Mouse (Mus musculus) B cell, adult 2 months (primary cell): ENCODE measurements around the gene Olfr653.

ENCODE experiments used
- DNase-seq, 2 experiments: peaks; one replicate each; pipeline ENCODE4 v3.0.0; 2022

Olfr653 gene

DNA sequence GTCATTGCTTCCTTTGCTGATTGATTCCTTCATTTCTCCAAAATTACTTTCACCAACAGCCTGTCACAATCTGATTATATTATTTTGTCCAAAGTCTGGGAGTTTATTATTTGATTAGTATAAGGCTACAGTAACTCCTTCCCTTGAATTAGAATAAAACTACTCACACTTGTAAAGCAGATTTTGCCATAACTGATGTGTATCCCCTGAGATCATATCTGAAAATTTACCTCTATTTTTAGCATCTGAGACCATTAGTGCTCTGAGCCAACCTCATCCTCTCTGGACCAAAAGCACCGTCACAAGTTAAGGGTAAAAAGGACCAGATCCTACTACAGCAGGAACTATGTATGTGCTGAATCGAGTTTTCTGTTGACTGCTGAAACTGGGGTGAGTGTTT is at the start of gene Olfr653:
Gene Olfr653 (plus strand): TSS at position 301 of the 400 bp plus-strand sequence.
- DNase-seq = no peak

DNA sequence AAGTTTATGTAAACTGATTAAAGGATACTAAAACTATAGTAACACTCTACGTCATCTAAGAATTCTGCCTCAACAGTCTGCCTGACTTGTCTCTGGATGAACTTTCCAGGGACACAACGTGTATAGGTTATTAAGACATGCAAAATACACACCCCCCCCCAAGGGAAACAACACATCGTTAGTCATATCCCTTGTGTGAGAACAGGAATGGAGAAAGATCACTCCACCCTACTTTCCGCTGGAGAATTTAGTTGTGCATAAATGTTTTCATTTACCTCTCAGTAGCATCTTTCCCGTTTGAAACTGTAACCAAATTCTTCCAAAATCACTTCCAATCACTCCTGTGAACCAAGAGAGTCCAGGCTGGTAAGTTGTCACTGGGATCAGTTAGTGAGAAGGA is 27.3 kb upstream of the Olfr653 start, which contains the start of gene Olfr651:
Gene Olfr651 (plus strand): TSS at position 301 of the 400 bp plus-strand sequence.
- DNase-seq = no peak

DNA sequence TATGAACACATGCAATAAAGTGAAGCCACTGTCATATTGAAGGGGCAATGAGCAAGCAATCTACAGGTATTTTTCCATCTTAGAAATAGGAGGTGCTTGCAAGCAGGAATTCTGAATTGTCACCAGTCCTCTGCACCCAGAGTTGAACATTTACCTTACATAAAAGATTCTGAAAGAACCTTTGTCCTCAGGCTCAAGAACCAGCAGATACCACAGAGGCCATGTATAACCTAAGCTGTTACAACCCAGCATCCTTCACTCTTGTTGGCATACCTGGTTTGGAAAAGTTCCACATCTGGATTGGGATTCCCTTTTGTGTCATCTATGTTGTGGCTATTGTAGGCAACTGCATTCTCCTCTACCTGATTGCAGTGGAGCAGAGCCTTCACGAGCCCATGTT is 24.4 kb upstream of the Olfr653 start:
- DNase-seq = no peak

DNA sequence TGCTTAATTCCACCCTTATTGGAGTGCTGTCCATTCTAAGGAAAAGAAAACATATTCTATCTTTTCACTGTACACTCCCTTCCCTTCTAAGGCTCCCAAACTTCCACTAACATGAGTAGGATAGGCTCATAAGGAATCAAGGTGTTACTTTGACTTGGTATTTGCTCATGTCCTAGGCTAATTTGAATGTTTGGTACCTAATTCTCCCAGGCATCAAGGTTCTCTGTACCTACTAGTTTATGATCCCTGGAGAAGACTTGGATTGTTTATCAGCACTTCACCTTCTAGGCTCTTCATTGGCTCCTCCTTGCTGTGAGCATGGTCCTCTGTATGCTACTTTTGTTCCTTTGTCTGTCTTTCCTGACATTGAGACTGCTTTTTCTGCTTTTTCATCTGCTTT is 16.5 kb upstream of the Olfr653 start, which contains the start of gene Olfr652:
Gene Olfr652 (plus strand): TSS at position 301 of the 400 bp plus-strand sequence.
- no peak for DNase-seq

DNA sequence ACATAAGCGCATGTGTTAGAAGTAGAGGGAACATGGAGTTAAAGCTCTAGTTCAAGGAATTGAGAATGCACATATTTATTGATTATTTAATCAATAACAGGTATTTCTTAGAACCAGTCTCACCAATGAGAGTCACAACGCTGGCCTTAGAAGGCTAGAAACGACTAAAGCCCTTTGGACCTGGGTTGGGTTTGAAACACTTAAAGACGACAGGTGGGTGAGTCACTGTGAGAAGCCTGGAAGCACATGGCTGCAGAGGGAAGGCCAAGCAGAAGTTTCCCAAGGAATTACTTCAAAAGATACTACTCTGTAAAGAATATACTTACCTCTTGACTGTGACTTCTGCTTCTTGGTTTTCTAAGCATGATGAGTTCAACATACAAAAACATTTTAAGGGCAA is 3.7 kb downstream of the Olfr653 start:
- DNase-seq = no peak

DNA sequence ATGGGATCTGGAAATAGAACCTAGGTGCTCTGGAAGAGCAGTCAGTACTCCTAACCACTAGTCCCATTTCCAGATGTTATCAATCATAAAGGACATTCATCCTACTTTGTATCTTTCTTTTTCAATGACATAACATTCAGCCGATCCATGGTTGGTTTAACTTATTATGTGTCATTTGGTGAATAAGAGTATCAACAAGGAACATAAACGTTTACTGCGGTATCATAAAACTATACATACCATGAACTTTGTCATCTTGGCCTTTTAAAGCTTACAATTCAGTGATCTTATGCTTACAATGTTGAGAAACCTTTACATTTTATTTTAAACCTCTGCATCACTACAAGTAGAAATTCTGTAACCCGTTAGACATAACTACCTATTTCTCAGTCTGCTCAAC is 4.3 kb downstream of the Olfr653 start:
- no peak for DNase-seq

DNA sequence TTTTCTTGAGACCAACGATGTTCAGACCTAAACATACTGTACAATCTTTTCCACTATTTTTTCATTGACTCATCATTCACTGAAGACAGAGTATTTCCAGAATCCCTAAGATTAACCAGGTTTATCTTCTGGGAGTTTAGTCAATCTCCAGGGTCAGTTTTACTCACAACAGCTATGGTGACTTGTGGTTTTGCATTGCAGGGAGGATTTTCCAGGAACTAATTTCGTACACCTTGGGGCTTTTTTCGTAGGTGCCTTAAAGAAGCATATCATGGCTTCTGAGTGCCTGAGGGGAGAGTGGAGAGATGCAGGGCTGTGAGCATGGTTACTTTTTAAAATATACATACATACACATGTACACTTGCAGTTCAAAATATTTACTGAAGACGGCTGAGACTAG is 9.6 kb downstream of the Olfr653 start, which contains the start of gene Olfr654:
Gene Olfr654 (plus strand): TSS at position 301 of the 400 bp plus-strand sequence.
- no peak for DNase-seq

DNA sequence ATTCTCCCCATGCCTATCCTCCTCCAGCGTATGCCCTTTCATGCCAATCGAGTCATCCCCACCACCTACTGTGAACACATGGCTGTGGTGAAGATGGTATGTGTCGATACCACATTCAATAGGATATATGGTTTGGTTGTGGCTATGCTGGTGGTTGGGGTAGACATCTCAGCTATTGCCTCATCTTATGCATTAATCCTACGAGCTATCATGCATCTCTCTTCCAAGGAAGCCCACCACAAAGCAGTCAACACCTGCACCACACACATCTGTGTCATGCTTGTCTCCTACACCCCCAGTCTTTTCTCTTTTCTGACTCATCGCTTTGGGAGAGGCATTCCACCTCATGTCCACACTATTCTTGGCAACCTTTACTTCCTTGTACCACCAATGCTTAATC is 11.2 kb downstream of the Olfr653 start:
- no peak for DNase-seq

DNA sequence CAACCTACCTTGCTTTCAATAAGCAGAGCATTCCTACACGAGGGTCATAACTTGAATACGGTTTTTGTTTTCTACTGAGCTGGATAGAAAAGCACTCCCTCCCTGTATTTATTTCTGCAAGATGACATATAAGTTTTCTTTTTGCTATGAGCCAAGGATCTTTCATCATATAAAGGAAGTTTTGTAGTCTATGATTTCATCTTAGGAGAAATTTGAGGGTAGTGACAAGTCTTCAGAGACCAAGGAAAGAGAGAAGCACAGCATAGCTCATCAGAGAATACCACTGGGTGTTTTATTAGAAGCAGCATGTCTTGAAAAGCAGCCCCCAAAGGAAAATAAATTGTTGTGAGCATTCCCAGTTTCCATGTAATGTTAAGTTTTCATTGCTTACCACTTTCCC is 24.6 kb downstream of the Olfr653 start, which contains the start of gene Olfr655:
Gene Olfr655 (minus strand): TSS at position 101 of the 400 bp plus-strand sequence.
- no peak for DNase-seq

DNA sequence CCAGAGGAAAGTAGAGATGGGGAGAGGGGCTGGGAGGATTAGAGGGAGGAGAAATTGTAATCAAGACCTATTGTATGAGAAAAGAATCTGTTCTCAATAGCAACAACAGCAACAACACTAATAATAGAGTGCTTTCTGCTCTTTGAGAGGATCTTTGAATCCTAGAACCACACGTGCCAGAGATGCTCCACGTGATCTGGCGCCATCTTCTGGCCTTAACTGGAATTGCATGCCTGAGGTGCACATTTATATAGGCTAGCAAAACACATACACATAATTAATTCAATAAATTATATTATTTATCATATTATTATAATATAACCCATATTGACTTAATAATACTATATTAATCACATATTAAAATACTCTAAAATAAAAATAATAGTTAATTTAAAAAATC is 26.1 kb downstream of the Olfr653 start:
- peak; percentile 81 for DNase-seq

DNA sequence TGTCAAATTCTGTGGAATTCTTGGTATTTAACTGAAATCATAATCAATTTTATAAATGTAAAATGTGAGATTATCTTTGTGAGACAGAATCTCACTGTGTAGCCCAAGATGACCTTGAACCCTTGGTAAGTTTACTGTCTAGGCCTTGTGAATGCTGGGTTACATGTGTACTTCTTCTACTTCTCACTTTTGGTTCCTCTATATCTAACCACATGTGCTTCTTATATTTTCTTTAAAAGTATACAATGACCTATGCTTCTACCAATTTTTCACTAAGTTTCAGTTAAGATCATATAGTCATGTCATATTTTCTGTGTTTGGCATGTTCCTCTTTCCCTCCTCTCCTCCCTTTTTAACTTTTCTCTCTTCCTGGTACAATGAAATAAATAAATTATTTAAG is 27.6 kb downstream of the Olfr653 start:
- DNase-seq = no peak

DNA sequence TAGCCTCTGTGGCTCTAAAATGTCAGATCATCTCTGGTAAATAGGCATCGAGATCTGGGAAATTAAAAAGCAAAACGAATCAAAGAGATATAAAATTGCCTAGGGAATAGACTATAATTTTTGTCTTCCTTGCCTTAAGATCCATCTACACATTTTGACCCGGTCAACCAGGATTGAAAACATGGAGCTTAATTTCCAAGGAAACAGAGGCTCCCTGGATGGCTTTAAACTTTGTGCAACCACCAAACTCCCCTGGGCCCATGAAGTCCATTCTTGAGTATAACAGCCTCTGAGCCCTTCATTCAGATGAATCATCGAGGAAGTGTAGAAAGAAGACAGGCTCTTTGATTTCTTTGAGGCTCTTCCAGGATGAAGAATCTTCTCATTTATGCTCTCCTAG is 36.5 kb downstream of the Olfr653 start, which contains the start of gene Olfr656:
Gene Olfr656 (plus strand): TSS at position 301 of the 400 bp plus-strand sequence.
- DNase-seq = no peak

DNA sequence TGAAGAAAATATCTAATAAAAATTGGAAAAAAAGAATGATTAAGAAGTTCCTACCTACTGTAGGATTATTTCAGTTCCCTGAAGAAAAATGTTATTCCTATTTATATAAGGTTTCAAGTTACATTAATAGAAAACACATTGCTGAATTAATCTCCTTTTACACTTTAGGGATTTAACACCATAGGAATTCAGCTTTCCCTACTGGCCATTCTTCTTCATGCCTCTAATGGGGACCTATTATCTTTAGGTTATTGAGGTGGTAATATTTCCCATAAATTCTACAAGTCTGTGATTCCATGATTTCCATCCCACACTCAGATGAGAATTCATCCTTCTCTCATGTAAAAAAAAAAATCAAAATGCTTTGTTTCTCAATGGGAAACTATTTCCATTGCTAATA is 47.4 kb downstream of the Olfr653 start, which contains the start of gene Olfr657:
Gene Olfr657 (plus strand): TSS at position 301 of the 400 bp plus-strand sequence.
- no peak for DNase-seq
